Mouse (Mus musculus) heart, embryonic 11.5 days (tissue): ENCODE data around the gene Uqcc1. TPM values are rescaled to one million over a fixed set of nuclear protein-coding genes. Genes with fewer than 3 reads are reported as not detected.

ENCODE experiments used
- ATAC-seq: fragments of 200-750 bp; cut with Nextera tagmentation; replicated peaks from 2 replicates; pipeline ENCODE4 v1.8.0; 2017; ENCODE audit warnings: moderate library complexity; ENCODE audit not compliant: insufficient number of reproducible peaks, low FRiP score, low TSS enrichment
- H3K27ac ChIP-seq: fragments of 300-500 bp; sonication (generic); 2 replicates; pipeline ENCODE4 v1.5.1; 2014; ENCODE audit warnings: mild to moderate bottlenecking, low read depth, low read length
- H3K27me3 ChIP-seq: fragments of 300-500 bp; sonication (generic); 2 replicates; pipeline ENCODE4 v1.6.1; 2014; ENCODE audit warnings: mild to moderate bottlenecking, low read length, mixed read lengths; ENCODE audit not compliant: control insufficient read depth, insufficient read depth
- H3K36me3 ChIP-seq: fragments of 300-500 bp; sonication (generic); 2 replicates; pipeline ENCODE4 v1.6.1; 2014; ENCODE audit warnings: mild to moderate bottlenecking, low read length, moderate library complexity, mixed read lengths; ENCODE audit not compliant: control insufficient read depth, insufficient read depth
- H3K4me1 ChIP-seq: fragments of 300-500 bp; sonication (generic); 2 replicates; pipeline ENCODE4 v1.6.1; 2014; ENCODE audit warnings: low read length; ENCODE audit not compliant: control insufficient read depth, insufficient read depth
- H3K4me2 ChIP-seq: fragments of 300-500 bp; sonication (generic); 2 replicates; pipeline ENCODE4 v1.6.1; 2014; ENCODE audit warnings: mild to moderate bottlenecking, moderate library complexity
- H3K4me3 ChIP-seq: fragments of 300-500 bp; sonication (generic); 2 replicates; pipeline ENCODE4 v1.5.1; 2014; ENCODE audit warnings: low read depth, low read length
- H3K9ac ChIP-seq: fragments of 300-500 bp; sonication (generic); 2 replicates; pipeline ENCODE4 v1.6.1; 2014; ENCODE audit warnings: mild to moderate bottlenecking, low read depth, low read length, moderate library complexity
- H3K9me3 ChIP-seq: fragments of 300-500 bp; sonication (generic); replicated peaks from 2 replicates; pipeline ENCODE4 v1.6.1; 2016; ENCODE audit warnings: low read length; ENCODE audit not compliant: control insufficient read depth
- WGBS: fragments of 180-500 bp; shearing (Covaris S2); extraction: QIAGEN DNeasy Blood & Tissue Kit; methylation state at CpG from one replicate; pipeline ENCODE4 v1.1.7; 2014; ENCODE audit not compliant: insufficient replicate concordance; 5-methylcytosine and 5-hydroxymethylcytosine counted together
- polyA plus RNA-seq: library from polyadenylated mRNA; unstranded; fragments of >200 nt; fragmentation: Nextera tagmentation; extraction: Ambion mirVana; gene quantifications from 2 replicates; pipeline ENCODE4 v1.2.1, GENCODE M21; 2014

Uqcc1 gene
- polyA plus RNA-seq, 1 experiment from 2014 or later: 86.7 TPM

GRCm38 (mm10) chr2:155956134-155957059, 26.3 kb upstream of the Uqcc1 start, which contains the start of gene Cep250:
TSS of gene Cep250 (plus strand) at chr2:155956458.
- H3K4me1 ChIP-seq: no peaks in the 10 kb centered on the region
- peak within 1 kb of the TSS; percentile 99 for H3K9ac ChIP-seq
- ATAC-seq: peak; percentile 97
- H3K4me2 ChIP-seq: peak within 1 kb of the TSS; percentile 76
- H3K9me3 ChIP-seq: no peaks in the 10 kb centered on the region
- H3K4me3 ChIP-seq: peak within 1 kb of the TSS; percentile 93
- H3K36me3 ChIP-seq: no peaks in the 10 kb centered on the region
- peak within 1 kb of the TSS; percentile 86 for H3K27ac ChIP-seq
- WGBS: under 1% methylated on average over 58 of the region's 59 CpGs
- H3K27me3 ChIP-seq: 0 out of 2 replicates have a peak, but pooled peaks cover 3% of the 10 kb centered on the region

DNA sequence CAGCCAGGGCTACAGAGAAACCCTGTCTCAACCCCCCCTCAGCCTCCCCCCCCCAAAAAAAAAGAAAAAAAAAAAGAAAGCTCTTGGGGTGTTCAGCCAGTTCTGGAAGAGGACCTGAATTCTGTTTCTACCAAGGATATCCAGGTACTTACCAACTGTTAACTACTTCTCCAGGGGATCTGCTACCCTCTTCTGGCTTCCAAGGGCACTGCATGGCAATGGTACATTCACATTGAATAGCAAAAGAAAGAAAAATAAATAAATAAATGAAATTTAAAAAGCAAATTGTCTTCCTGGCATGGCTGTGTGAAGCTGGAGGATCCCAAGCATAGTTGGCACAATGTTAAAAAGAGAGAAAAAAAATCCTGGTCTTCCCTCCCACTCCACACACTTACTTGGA, 21.9 kb upstream of the Uqcc1 start:
- Histone ChIP-seq H3K36me3 (no peaks in the 10 kb centered on the region), H3K4me2 (no peak overlapping the region), H3K27ac (no peak overlapping the region), H3K4me1 (no peaks in the 10 kb centered on the region), H3K9me3 (no peaks in the 10 kb centered on the region), H3K4me3 (no peak overlapping the region), H3K27me3 (peaks cover 11% of the 10 kb centered on the region), H3K9ac (no peak overlapping the region)
- ATAC-seq: no peak

- Histone ChIP-seq H3K4me1 (no peaks in the 10 kb centered on the region), H3K36me3 (no peaks in the 10 kb centered on the region), H3K4me2 (no peak overlapping the region), H3K27me3 (peaks cover 14% of the 10 kb centered on the region), H3K9ac (no peak overlapping the region), H3K4me3 (no peak overlapping the region), H3K9me3 (no peaks in the 10 kb centered on the region), H3K27ac (no peak overlapping the region)
- 34% methylated on average over 6 of the region's 6 CpGs for WGBS
- ATAC-seq: no peak
These were observed 19.3 kb upstream of the Uqcc1 start for GRCm38 (mm10) chr2:155949362-155949761.

GRCm38 (mm10) chr2:155947390-155948002, 17.4 kb upstream of the Uqcc1 start:
- Histone ChIP-seq H3K4me3 (no peak overlapping the region), H3K9ac (no peak overlapping the region), H3K4me2 (no peak overlapping the region), H3K36me3 (no peaks in the 10 kb centered on the region), H3K9me3 (no peaks in the 10 kb centered on the region), H3K27ac (no peak overlapping the region), H3K27me3 (peaks cover 15% of the 10 kb centered on the region), H3K4me1 (0 out of 2 replicates have a peak, but pooled peaks cover 5% of the 10 kb centered on the region)
- whole genome bisulfite sequencing: 60% methylated on average over 5 of the region's 5 CpGs
- no peak for ATAC-seq

GRCm38 (mm10) chr2:155946499-155946898, 16.4 kb upstream of the Uqcc1 start:
- Histone ChIP-seq H3K4me1 (0 out of 2 replicates have a peak, but pooled peaks cover 5% of the 10 kb centered on the region), H3K9me3 (no peaks in the 10 kb centered on the region), H3K36me3 (no peaks in the 10 kb centered on the region), H3K4me3 (no peak overlapping the region), H3K9ac (no peak overlapping the region), H3K27me3 (peaks cover 15% of the 10 kb centered on the region), H3K4me2 (no peak overlapping the region), H3K27ac (no peak overlapping the region)
- no peak for ATAC-seq
- WGBS: 16% methylated on average over 4 of the region's 4 CpGs

- Histone ChIP-seq H3K36me3 (no peaks in the 10 kb centered on the region), H3K4me1 (0 out of 2 replicates have a peak, but pooled peaks cover 5% of the 10 kb centered on the region), H3K27me3 (peaks cover 15% of the 10 kb centered on the region), H3K27ac (no peak overlapping the region), H3K9ac (no peak overlapping the region), H3K4me3 (no peak overlapping the region), H3K4me2 (no peak overlapping the region), H3K9me3 (no peaks in the 10 kb centered on the region)
- ATAC-seq: no peak
- WGBS: 6% methylated on average over 7 of the region's 7 CpGs
These were observed 16.0 kb upstream of the Uqcc1 start for GRCm38 (mm10) chr2:155946069-155946468.

DNA sequence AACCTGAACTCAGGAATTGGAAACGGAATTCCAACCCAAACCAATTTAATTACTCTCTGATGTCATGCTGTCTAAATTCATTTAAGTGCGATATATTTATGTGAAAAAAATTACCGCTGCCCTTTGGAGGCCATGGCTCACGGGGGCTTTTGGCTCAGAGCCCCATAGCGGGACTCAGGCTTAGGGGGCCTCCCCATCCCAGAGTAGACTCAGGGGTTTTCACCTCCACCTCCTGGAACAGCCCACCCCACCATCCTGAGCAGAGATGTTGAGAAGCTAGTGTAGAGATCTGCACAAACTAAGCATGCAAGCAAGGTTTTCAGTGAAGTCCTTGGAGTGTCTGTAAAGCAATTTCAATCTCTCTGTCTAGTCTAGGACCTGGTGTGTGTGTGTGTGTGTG, 15.5 kb upstream of the Uqcc1 start:
- no peak overlapping the region for H3K27ac ChIP-seq
- no peak for ATAC-seq
- H3K9me3 ChIP-seq: no peaks in the 10 kb centered on the region
- H3K9ac ChIP-seq: no peak overlapping the region
- peaks cover 15% of the 10 kb centered on the region for H3K27me3 ChIP-seq
- H3K4me1 ChIP-seq: 0 out of 2 replicates have a peak, but pooled peaks cover 5% of the 10 kb centered on the region
- H3K4me3 ChIP-seq: no peak overlapping the region
- WGBS: 80% methylated on average over 5 of the region's 5 CpGs
- H3K36me3 ChIP-seq: no peaks in the 10 kb centered on the region
- no peak overlapping the region for H3K4me2 ChIP-seq

DNA sequence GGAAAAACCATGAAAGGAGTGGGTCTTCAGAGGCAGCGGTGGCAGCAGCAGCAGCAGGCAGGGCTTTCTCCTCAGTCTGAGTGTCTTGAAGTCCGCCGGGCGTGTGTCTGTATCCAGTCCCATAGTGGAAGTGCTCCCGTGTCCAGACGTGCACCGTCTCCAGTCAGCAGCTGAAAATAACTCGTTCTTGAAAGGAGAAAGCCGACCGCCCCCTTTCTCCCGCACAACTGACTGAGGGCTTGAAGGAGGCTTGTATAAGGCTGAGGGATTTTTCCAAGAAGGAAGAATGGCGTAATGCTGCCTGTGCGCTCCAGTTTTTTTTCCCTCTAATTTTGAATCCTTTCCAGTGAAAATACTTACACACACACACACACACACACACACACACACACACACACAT, 15.0 kb upstream of the Uqcc1 start, which contains the start of gene Gdf5:
Gene Gdf5 (minus strand): TSS at position 244 of the 400 bp plus-strand sequence.
- no peak for ATAC-seq
- WGBS: 49% methylated on average over 13 of the region's 13 CpGs

More for the DNA sequence above, 15.0 kb upstream of the Uqcc1 start, which contains the start of gene Gdf5:
- Histone ChIP-seq H3K9me3 (no peaks in the 10 kb centered on the region), H3K4me1 (0 out of 2 replicates have a peak, but pooled peaks cover 5% of the 10 kb centered on the region), H3K9ac (no peak within 1 kb of the TSS), H3K27me3 (peaks cover 14% of the 10 kb centered on the region), H3K27ac (no peak within 1 kb of the TSS), H3K36me3 (no peaks in the 10 kb centered on the region), H3K4me3 (no peak within 1 kb of the TSS), H3K4me2 (no peak within 1 kb of the TSS)
